Mouse (Mus musculus): Measurements from ENCODE around the gene Ube2q2. TPM values are rescaled to one million over a fixed set of nuclear protein-coding genes. Genes with fewer than 3 reads are reported as not detected.
"Not testable (repeated sequence)": the region's sequence is repeated elsewhere in the genome, so short reads cannot be mapped to it uniquely, and the experiment has no call there.

The Ube2q2 gene
- total RNA-seq, 2 experiments from 2014 or later = 11.1 to 15.4 TPM

GRCm38 (mm10) chr9:55233076-55233475 lies 84.4 kb downstream of the Ube2q2 start:
- not testable (repeated sequence) for ATAC-seq (replicated peaks; ENCODE audit: low FRiP score, poor library complexity, severe bottlenecking)

DNA sequence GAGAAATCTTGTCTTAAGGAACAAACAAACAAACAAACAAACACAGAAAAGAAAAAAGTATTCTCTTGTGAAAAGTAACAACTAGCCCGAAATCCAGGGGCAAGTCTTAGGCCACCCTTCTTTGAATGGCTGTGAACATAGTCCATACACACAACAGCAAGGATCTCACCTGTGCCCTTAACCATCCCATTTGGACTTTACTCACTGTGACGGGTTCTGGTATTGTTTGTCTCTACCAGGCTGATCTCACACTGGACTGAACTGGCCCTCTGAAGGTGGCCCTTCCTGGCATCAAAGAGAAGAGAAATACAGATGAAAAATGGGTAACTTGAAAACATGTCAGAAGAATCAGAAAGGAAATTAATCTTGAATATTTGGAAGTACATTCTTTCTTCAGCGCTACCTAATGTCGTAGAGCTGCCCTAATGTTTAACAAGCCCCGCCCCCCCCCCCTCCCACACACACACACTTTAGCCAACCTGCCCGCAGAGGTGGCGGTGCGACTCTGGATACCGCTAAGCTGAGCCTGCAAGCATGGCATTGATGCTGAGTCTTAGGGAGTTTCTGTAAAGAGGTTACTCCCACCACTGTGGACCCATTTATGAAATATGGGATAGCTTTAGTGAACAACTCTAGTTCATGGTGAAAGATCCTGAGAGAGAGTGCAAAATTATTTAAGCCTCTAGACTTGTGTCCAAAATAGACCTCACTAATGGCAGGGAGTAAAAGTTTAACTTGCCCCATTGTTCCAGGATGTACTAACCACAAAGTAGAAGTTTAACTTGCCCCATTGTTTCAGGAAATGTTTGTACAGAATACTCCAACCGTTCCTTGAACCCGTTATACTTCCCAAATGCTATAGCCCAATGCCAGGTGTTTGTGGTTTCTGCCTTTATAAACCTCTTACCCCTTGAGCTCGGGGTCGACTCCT lies 87.8 kb downstream of the Ube2q2 start:
- ATAC-seq (replicated peaks; ENCODE audit: low FRiP score, poor library complexity, severe bottlenecking) = no peak

DNA sequence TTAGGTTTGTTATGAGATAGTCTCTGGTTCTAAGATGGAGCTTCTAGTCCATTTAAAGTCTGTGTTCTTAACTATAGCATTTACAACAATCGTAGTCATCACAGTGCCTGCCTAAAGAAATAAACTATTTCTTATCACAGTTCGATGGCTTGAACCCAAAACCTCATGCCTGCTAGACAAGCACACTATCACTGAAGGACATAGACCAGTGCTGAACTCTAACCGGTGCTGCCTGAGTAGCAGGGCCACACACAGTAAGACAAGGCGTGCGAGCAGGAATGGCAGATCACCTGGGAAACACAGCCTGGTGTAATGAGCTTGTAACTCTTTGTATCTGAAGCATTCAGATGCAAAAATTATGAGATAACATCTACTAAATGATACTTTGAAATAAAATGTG lies 92.2 kb downstream of the Ube2q2 start:
- no peak for ATAC-seq (replicated peaks; ENCODE audit: low FRiP score, poor library complexity, severe bottlenecking)

GRCm38 (mm10) chr9:55241863-55242685 lies 93.4 kb downstream of the Ube2q2 start:
- ATAC-seq (replicated peaks; ENCODE audit: low FRiP score, poor library complexity, severe bottlenecking) = no peak

- ATAC-seq (replicated peaks; ENCODE audit: low FRiP score, poor library complexity, severe bottlenecking) = no peak
These were observed 94.6 kb downstream of the Ube2q2 start for GRCm38 (mm10) chr9:55243280-55243679.

- no peak for ATAC-seq (replicated peaks; ENCODE audit: low FRiP score, poor library complexity, severe bottlenecking)
These were observed 95.4 kb downstream of the Ube2q2 start for GRCm38 (mm10) chr9:55244079-55244478.

- not testable (repeated sequence) for ATAC-seq (replicated peaks; ENCODE audit: low FRiP score, poor library complexity, severe bottlenecking)
These were observed 96.5 kb downstream of the Ube2q2 start for GRCm38 (mm10) chr9:55245057-55245750.

DNA sequence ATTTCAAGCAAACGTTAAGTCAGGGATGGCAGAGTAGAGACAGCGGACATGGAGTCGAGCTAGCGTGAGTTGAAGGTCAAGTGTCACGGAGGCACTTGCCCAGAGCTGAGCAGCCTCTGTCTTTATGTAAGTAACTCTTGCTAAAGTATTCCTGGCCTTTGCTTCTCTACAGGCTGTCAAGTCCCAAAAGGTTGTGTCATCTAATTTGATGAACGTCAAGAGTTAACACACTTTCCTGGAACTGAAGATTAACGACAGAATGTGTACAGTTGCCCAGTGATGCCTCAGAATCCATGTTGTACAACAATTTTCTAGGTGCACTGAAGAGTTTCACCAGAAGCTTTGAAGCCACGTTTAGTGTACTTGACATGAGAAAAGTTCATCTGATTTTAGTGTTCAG lies 97.8 kb downstream of the Ube2q2 start:
- no peak for ATAC-seq (replicated peaks; ENCODE audit: low FRiP score, poor library complexity, severe bottlenecking)

DNA sequence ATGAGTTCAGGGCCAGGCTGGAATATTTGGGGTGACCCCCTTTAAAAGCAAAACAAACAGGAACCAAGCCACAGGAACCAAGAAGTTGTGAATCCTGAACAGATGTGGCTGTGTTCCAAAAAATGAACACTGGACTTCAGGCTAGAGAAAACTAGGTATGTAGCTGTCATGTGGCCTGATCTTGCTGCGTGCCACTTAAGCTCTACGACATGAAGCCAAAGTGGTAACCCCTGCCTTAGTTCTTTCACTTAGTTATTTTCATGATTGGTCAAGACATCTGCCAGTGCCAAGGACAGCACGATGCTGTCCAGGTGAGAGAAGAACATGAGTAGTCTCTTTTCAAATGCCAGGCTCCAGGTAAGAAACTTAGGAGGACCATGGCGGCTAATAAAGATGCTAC lies 98.3 kb downstream of the Ube2q2 start:
- ATAC-seq (replicated peaks; ENCODE audit: low FRiP score, poor library complexity, severe bottlenecking) = no peak

- ATAC-seq (replicated peaks; ENCODE audit: low FRiP score, poor library complexity, severe bottlenecking) = no peak
These were observed 99.8 kb downstream of the Ube2q2 start for GRCm38 (mm10) chr9:55248465-55248864.

- no peak for ATAC-seq (replicated peaks; ENCODE audit: low FRiP score, poor library complexity, severe bottlenecking)
These were observed 102.1 kb downstream of the Ube2q2 start for GRCm38 (mm10) chr9:55250595-55251247.

DNA sequence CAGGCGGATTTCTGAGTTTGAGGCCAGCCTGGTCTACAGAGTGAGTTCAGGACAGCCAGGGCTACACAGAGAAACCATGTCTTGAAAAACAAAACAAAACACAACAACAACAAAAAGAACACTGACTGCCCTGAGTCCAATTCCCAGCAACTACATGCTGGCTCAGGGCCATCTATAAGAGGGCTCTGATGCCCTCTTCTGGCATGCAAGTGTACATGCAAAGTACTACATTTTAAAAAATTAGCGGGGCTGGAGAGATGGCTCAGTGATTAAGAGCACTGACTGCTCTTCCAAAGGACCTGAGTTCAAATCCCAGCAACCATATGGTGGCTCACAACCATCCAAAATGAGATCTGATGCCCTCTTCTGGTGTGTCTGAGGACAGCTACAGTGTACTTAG lies 103.4 kb downstream of the Ube2q2 start:
- ATAC-seq (replicated peaks; ENCODE audit: low FRiP score, poor library complexity, severe bottlenecking) = not testable (repeated sequence)

GRCm38 (mm10) chr9:55253849-55254248 lies 105.2 kb downstream of the Ube2q2 start:
- no peak for ATAC-seq (replicated peaks; ENCODE audit: low FRiP score, poor library complexity, severe bottlenecking)

- no peak for ATAC-seq (replicated peaks; ENCODE audit: low FRiP score, poor library complexity, severe bottlenecking)
These were observed 106.4 kb downstream of the Ube2q2 start for GRCm38 (mm10) chr9:55255056-55255455.

DNA sequence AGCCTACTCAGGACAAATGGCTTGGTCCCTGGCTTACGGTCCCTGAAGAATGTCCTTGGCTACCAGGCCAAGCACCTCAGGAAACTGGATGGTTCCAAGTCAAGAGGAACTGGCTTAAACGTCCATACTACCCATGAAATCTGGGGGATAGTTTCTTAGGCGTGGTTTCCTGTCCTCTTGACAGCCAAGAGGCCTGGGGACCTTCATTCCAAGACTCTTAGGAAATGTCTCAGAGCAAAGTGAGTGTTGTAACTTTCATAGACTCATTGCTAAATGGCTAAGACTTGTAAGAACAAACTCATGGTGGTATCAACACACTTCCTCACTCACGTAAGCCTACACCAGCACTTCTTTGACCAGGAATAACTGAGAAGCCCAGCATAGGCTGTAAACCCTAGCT lies 107.0 kb downstream of the Ube2q2 start:
- ATAC-seq (replicated peaks; ENCODE audit: low FRiP score, poor library complexity, severe bottlenecking) = no peak

DNA sequence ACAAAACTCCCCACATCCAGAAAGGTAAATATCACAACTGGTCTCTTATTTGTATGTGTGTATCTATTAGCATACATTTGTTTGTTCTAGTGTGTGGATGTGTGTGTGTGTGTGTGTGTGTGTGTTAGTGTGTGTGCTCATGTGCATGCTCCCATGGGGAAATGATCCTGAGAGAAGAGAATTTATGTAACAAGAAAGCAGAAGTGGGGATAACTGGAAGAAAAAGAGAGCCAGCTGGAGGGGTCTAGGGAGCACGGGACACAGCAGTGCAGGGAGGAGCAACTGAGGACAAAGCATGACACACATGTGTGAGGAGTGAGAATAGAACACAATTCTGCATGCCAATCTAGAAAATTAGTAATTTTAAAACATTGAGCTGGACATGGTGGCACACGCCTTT lies 108.5 kb downstream of the Ube2q2 start:
- no peak for ATAC-seq (replicated peaks; ENCODE audit: low FRiP score, poor library complexity, severe bottlenecking)
